Mouse (Mus musculus): ENCODE data around the gene Olfr1357. TPM values are rescaled to one million over a fixed set of nuclear protein-coding genes. Genes with fewer than 3 reads are reported as not detected.

Olfr1357 gene
- total and polyA plus RNA-seq, 3 experiments, result not detected

DNA sequence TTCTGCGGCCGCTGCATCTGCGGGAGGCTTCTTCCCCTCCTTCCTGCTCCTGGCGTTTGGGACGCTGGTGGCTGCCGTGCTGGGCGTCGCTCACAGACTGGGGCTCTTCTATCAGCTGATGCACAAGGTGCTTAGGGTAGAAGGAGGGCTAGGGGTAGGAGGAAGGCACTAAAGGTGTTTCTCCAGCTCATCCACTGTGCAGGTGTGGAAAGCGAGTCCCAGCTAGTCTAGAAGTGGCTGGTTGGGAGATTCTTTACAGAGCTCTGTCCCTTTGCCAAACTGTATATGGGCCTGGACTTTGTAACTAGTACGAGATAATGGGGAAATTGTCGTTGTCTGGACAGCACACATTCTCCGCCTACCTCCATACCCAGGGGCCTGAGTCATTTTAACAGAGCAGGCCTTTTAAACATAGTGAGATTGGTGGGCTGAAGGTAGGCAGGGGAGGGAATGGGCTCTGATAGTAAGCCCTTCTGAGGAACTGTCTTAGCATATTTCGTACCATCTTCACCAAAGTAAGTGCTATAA, 42.7 kb downstream of the Olfr1357 start:
- Histone ChIP-seq H3K4me1 (ENCODE audit: control insufficient read depth in 1 of 2, insufficient read depth in 2 of 2, low read length in 2 of 2) (peaks cover 0 to 8% of the 10 kb centered on the region in 2 experiments; a peak in 1 of 4 replicates), H3K27ac (ENCODE audit: control insufficient read depth, low read depth, low read length) (peak overlapping the region; percentile 71), H3K27me3 (ENCODE audit: control insufficient read depth in 1 of 2, insufficient read depth in 2 of 2, low read length in 2 of 2) (no peaks in the 10 kb centered on the region; a peak in 1 of 4 replicates), H3K9me3 (replicated peaks; ENCODE audit: insufficient read depth, low read length) (no peaks in the 10 kb centered on the region), H3K36me3 (ENCODE audit: control insufficient read depth in 1 of 2, insufficient read depth in 2 of 2, low read length in 2 of 2) (no peaks in the 10 kb centered on the region; a peak in 1 of 4 replicates), H3K9ac (ENCODE audit: control insufficient read depth, low read depth, low read length, poor library complexity, severe bottlenecking) (peak overlapping the region; percentile 77), H3K79me2 (ENCODE audit: control insufficient read depth, insufficient read depth, low read length, poor library complexity) (peaks cover 4% of the 10 kb centered on the region; the same call in 1 of the 2 replicates), H3K4me3 (ENCODE audit: control insufficient read depth in 1 of 2, insufficient read depth in 1 of 2, low read depth in 2 of 2, low read length in 2 of 2) (peak overlapping the region; percentile 78 to 88)
- DNase-seq (ENCODE audit: low read depth, low spot score), result no peak
- TF ChIP-seq NRF1 (IDR thresholded peaks at IDR 0.05; ENCODE audit: insufficient read depth, low read depth, low read length, poor library complexity, severe bottlenecking) (no peak), NELFE (IDR thresholded peaks at IDR 0.05; ENCODE audit: low read depth, low read length) (0 out of 2 replicates have a peak, but pooled peaks have one; percentile 56), ZMIZ1 (IDR thresholded peaks at IDR 0.05; ENCODE audit: low read depth, low read length) (0 out of 2 replicates have a peak, but pooled peaks have one; percentile 34)

- Histone ChIP-seq H3K4me3 (ENCODE audit: control insufficient read depth in 1 of 2, insufficient read depth in 1 of 2, low read depth in 2 of 2, low read length in 2 of 2) (peak within 1 kb of the TSS; percentile 78 to 88), H3K27me3 (ENCODE audit: control insufficient read depth in 1 of 2, insufficient read depth in 2 of 2, low read length in 2 of 2) (no peaks in the 10 kb centered on the region; a peak in 2 of 4 replicates), H3K79me2 (ENCODE audit: control insufficient read depth, insufficient read depth, low read length, poor library complexity) (peaks cover 4% of the 10 kb centered on the region; the same call in 1 of the 2 replicates), H3K36me3 (ENCODE audit: control insufficient read depth in 1 of 2, insufficient read depth in 2 of 2, low read length in 2 of 2) (no peaks in the 10 kb centered on the region; a peak in 1 of 4 replicates), H3K9ac (ENCODE audit: control insufficient read depth, low read depth, low read length, poor library complexity, severe bottlenecking) (peak within 1 kb of the TSS; percentile 77), H3K9me3 (replicated peaks; ENCODE audit: insufficient read depth, low read length) (no peaks in the 10 kb centered on the region), H3K27ac (ENCODE audit: control insufficient read depth, low read depth, low read length) (peak within 1 kb of the TSS; percentile 87), H3K4me1 (ENCODE audit: control insufficient read depth in 1 of 2, insufficient read depth in 2 of 2, low read length in 2 of 2) (peaks cover 0 to 8% of the 10 kb centered on the region in 2 experiments; a peak in 1 of 4 replicates)
- peak; percentile 97 for DNase-seq (ENCODE audit: low read depth, low spot score)
- peak; percentile 51 for TF ChIP-seq SIN3A (IDR thresholded peaks at IDR 0.05; ENCODE audit: low read length)
- TF ChIP-seq MYC (IDR thresholded peaks at IDR 0.05; ENCODE audit: low read depth, low read length), result peak; percentile 60; the same call in 1 of the 2 replicates
- TF ChIP-seq GATA1 (IDR thresholded peaks at IDR 0.05; ENCODE audit: low read depth, low read length), result no peak
- no peak; the same call in 1 of the 2 replicates for TF ChIP-seq KAT2A (conservative IDR thresholded peaks at IDR 0.05; ENCODE audit: low read depth, low read length)
- no peak for TF ChIP-seq CHD1 (IDR thresholded peaks at IDR 0.05; ENCODE audit: low read depth, low read length)
- peak in 1 of 3 experiments; percentile 8; a peak in 1 of 6 replicates for TF ChIP-seq CTCF (IDR thresholded peaks at IDR 0.05 in 2 of 3, conservative IDR thresholded peaks at IDR 0.05 in 1 of 3; ENCODE audit: control insufficient read depth in 1 of 3, insufficient read depth in 1 of 3, low read depth in 2 of 3, low read length in 3 of 3, poor library complexity in 1 of 3, severe bottlenecking in 1 of 3)
- no peak for TF ChIP-seq ZC3H11A (IDR thresholded peaks at IDR 0.05; ENCODE audit: low read depth, low read length)
- no peak for TF ChIP-seq ZNF384 (IDR thresholded peaks at IDR 0.05; ENCODE audit: low read depth, low read length)
- TF ChIP-seq ETS1 (IDR thresholded peaks at IDR 0.05; ENCODE audit: low read depth, low read length), result peak; percentile 43
- no peak for TF ChIP-seq UBTF (IDR thresholded peaks at IDR 0.05; ENCODE audit: borderline replicate concordance, insufficient read depth, low read depth, low read length)
- TF ChIP-seq NELFE (IDR thresholded peaks at IDR 0.05; ENCODE audit: low read depth, low read length), result peak; percentile 63
- no peak for TF ChIP-seq MYB (IDR thresholded peaks at IDR 0.05; ENCODE audit: low read depth, low read length)
- peak; percentile 93 for TF ChIP-seq MAX (IDR thresholded peaks at IDR 0.05; ENCODE audit: low read length)
- TF ChIP-seq MAZ (IDR thresholded peaks at IDR 0.05; ENCODE audit: low read depth, low read length), result peak; percentile 40; the same call in 1 of the 2 replicates
- peak; percentile 90 for TF ChIP-seq MXI1 (IDR thresholded peaks at IDR 0.05; ENCODE audit: low read depth, low read length)
- TF ChIP-seq TBP (IDR thresholded peaks at IDR 0.05; ENCODE audit: low read depth, low read length), result peak; percentile 61
- peak; percentile 41; the same call in 1 of the 2 replicates for TF ChIP-seq TCF12 (IDR thresholded peaks at IDR 0.05; ENCODE audit: low read depth, low read length)
- TF ChIP-seq MEF2A (IDR thresholded peaks at IDR 0.05; ENCODE audit: extremely low read depth, insufficient replicate concordance, low read depth, low read length, poor library complexity, severe bottlenecking), result no peak
- TF ChIP-seq SMC3 (IDR thresholded peaks at IDR 0.05; ENCODE audit: low read depth, low read length), result no peak
- TF ChIP-seq USF2 (IDR thresholded peaks at IDR 0.05; ENCODE audit: borderline replicate concordance in 1 of 2, insufficient read depth in 1 of 2, low read depth in 1 of 2, low read length in 2 of 2), result peak; percentile 85 to 90
- TF ChIP-seq BHLHE40 (IDR thresholded peaks at IDR 0.05; ENCODE audit: borderline replicate concordance, low read depth, low read length), result peak; percentile 90
- no peak for TF ChIP-seq ZMIZ1 (IDR thresholded peaks at IDR 0.05; ENCODE audit: low read depth, low read length)
- no peak for TF ChIP-seq POLR2AphosphoS5 (IDR thresholded peaks at IDR 0.05; ENCODE audit: borderline replicate concordance, low read depth, low read length)
- no peak for TF ChIP-seq RAD21 (IDR thresholded peaks at IDR 0.05; ENCODE audit: low read depth, low read length)
- peak; percentile 53 to 69 for TF ChIP-seq POLR2A (IDR thresholded peaks at IDR 0.05; ENCODE audit: control insufficient read depth in 1 of 2, insufficient read depth in 1 of 2, low read depth in 1 of 2, low read length in 2 of 2, poor library complexity in 1 of 2)
- no peak for TF ChIP-seq RCOR1 (IDR thresholded peaks at IDR 0.05; ENCODE audit: low read depth, low read length)
Observed at GRCm38 (mm10) chr10:78574250-78575104, 43.4 kb downstream of the Olfr1357 start, which contains the start of gene Ilvbl. TSS of gene Ilvbl (plus strand) at chr10:78574346.

All from MEL (cell line).